ENCODE assay signal across 8 mouse cellular contexts in the genomic region with DNA sequence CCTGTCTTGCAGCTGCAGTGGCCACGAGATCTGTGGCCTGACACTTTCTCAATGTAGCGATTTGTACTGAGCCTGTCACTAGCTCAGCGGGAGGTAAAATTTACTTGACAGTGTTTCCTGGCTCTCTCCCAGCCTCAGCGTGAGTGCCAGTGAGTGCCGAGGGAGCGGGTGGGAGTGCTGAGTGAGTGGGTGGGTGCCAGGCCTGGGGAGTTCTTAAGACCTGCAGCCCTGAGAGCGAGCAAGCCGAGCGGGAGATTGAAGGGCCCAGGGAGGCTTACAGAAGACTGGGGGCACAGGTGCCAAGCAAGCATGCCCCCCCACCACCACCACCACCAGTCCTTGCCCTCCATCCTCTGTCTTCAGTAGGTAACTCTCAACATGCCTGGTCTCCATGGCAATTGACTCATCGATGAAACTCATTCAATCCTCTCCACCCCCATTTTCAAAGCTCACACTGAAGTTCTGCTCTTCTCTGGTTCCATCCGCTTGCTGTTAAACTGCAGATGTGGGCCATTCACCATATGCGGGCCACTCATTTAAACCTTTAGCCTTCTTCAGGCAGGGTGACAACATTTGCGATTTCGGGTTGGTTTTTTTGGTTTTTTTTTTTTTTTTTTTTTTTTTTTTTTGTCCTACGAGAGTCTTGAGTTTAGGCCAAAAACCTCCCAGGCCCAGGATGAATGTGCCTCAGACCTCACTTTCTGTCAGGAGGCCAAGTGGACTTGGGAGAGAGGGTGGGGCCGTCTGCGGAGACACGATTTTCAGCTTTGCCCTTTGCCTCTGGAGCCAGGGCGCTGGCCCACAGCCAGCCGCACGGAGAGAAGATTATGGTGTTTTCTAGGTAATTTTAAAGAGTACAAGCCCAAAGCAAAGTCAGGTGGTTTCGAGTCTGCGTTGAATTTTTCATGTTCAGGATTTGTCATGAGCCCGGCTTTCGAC.
DNase-seq lines count a peak whose midpoint lies in the region; ATAC-seq and TF ChIP-seq lines count a peak whose summit lies in the region.

No protein-coding gene starts in this region.

- ATAC-seq in embryonic facial prominence, embryonic 12.5 days (ENCODE audit: insufficient number of reproducible peaks, insufficient read depth, low FRiP score, low TSS enrichment), result peak; percentile 52; the same call in 1 of the 2 replicates
- ATAC-seq in heart, embryonic 14.5 days (ENCODE audit: insufficient number of reproducible peaks, insufficient read depth, low FRiP score, low read depth), result no peak
- peak; percentile 66 for ATAC-seq in limb, embryonic 14.5 days (ENCODE audit: low FRiP score, low read depth)

- no peak overlapping the region for H3K4me2 ChIP-seq in embryonic facial prominence, embryonic 12.5 days (replicated peaks)
- peak overlapping the region; percentile 44 for H3K4me2 ChIP-seq in heart, embryonic 14.5 days (ENCODE audit: low read length)
- peak overlapping the region; percentile 28 for H3K4me2 ChIP-seq in limb, embryonic 14.5 days (replicated peaks; ENCODE audit: low read depth, low read length, severe bottlenecking)

- no peaks in the 10 kb centered on the region; the same call in 1 of the 2 replicates for H3K27me3 ChIP-seq in embryonic facial prominence, embryonic 12.5 days
- H3K27me3 ChIP-seq in embryonic facial prominence, embryonic 10.5 days (replicated peaks; ENCODE audit: low read depth, poor library complexity, severe bottlenecking), result 0 out of 2 replicates have a peak, but pooled peaks cover 4% of the 10 kb centered on the region
- no peaks in the 10 kb centered on the region for H3K27me3 ChIP-seq in heart, embryonic 14.5 days (ENCODE audit: control insufficient read depth, insufficient read depth, low read length)
- H3K27me3 ChIP-seq in limb, embryonic 14.5 days (ENCODE audit: control insufficient read depth, insufficient read depth, low read length), result no peaks in the 10 kb centered on the region

- H3K27ac ChIP-seq in embryonic facial prominence, embryonic 12.5 days, result peak overlapping the region; percentile 50; the same call in 1 of the 2 replicates
- H3K27ac ChIP-seq in embryonic facial prominence, embryonic 10.5 days (replicated peaks), result no peak overlapping the region
- no peak overlapping the region; a peak in 1 of 4 replicates for H3K27ac ChIP-seq in heart, embryonic 14.5 days (replicated peaks in 1 of 2; ENCODE audit: control insufficient read depth in 1 of 2, insufficient read depth in 1 of 2, low read depth in 2 of 2, low read length in 2 of 2)
- peak overlapping the region; percentile 28 for H3K27ac ChIP-seq in limb, embryonic 14.5 days (replicated peaks; ENCODE audit: low read depth, low read length)

- DNase-seq in embryonic facial prominence, embryonic 10.5 days (ENCODE audit: low spot score), result no peak
- peak; percentile 51 to 59 for DNase-seq in cerebellum, postnatal 36 days
- DNase-seq in kidney, postnatal 10 days, result peak; percentile 81
- peak; percentile 75 for DNase-seq in limb, embryonic 14.5 days (ENCODE audit: low spot score)
- peak; percentile 77 to 82 for DNase-seq in right cerebral cortex, postnatal 10 days (ENCODE audit: low spot score in 2 of 2)
- DNase-seq in spleen, adult 12 weeks (ENCODE audit: low spot score), result no peak

- H3K9me3 ChIP-seq in embryonic facial prominence, embryonic 12.5 days, result no peaks in the 10 kb centered on the region
- no peaks in the 10 kb centered on the region for H3K9me3 ChIP-seq in embryonic facial prominence, embryonic 10.5 days
- no peaks in the 10 kb centered on the region for H3K9me3 ChIP-seq in heart, embryonic 14.5 days (ENCODE audit: control insufficient read depth, low read length)
- no peaks in the 10 kb centered on the region for H3K9me3 ChIP-seq in limb, embryonic 14.5 days (ENCODE audit: control insufficient read depth, low read length)

- H3K36me3 ChIP-seq in embryonic facial prominence, embryonic 12.5 days, result no peaks in the 10 kb centered on the region
- no peaks in the 10 kb centered on the region for H3K36me3 ChIP-seq in embryonic facial prominence, embryonic 10.5 days (replicated peaks)
- no peaks in the 10 kb centered on the region for H3K36me3 ChIP-seq in heart, embryonic 14.5 days (ENCODE audit: control insufficient read depth, insufficient read depth, low read length)
- no peaks in the 10 kb centered on the region for H3K36me3 ChIP-seq in limb, embryonic 14.5 days (ENCODE audit: control insufficient read depth, insufficient read depth, low read length)

- H3K4me1 ChIP-seq in embryonic facial prominence, embryonic 12.5 days, result peaks cover 16% of the 10 kb centered on the region
- peaks cover 15% of the 10 kb centered on the region for H3K4me1 ChIP-seq in embryonic facial prominence, embryonic 10.5 days
- H3K4me1 ChIP-seq in heart, embryonic 14.5 days (ENCODE audit: control insufficient read depth in 2 of 2, insufficient read depth in 2 of 2, low read length in 2 of 2), result peaks cover 9 to 21% of the 10 kb centered on the region in 2 experiments; a peak in 3 of 4 replicates
- peaks cover 20% of the 10 kb centered on the region for H3K4me1 ChIP-seq in limb, embryonic 14.5 days (ENCODE audit: control insufficient read depth, insufficient read depth, low read length)

- H3K4me3 ChIP-seq in embryonic facial prominence, embryonic 12.5 days, result no peak overlapping the region
- no peak overlapping the region for H3K4me3 ChIP-seq in embryonic facial prominence, embryonic 10.5 days
- no peak overlapping the region for H3K4me3 ChIP-seq in heart, embryonic 14.5 days (ENCODE audit: control insufficient read depth in 1 of 2, insufficient read depth in 1 of 2, low read depth in 1 of 2, low read length in 2 of 2)
- H3K4me3 ChIP-seq in limb, embryonic 14.5 days (replicated peaks; ENCODE audit: low read length), result no peak overlapping the region

- no peak for TF ChIP-seq POLR2A in limb, embryonic 14.5 days (IDR thresholded peaks at IDR 0.05; ENCODE audit: borderline replicate concordance, extremely low read depth, insufficient read depth, insufficient read length)

- 45% methylated on average over 25 of the region's 25 CpGs for WGBS in embryonic facial prominence, embryonic 12.5 days
- WGBS in embryonic facial prominence, embryonic 10.5 days, result 61% methylated on average over 25 of the region's 25 CpGs
- 46% methylated on average over 25 of the region's 25 CpGs for WGBS in heart, embryonic 14.5 days
- WGBS in limb, embryonic 14.5 days, result 21% methylated on average over 23 of the region's 25 CpGs

- H3K9ac ChIP-seq in embryonic facial prominence, embryonic 12.5 days, result no peak overlapping the region
- peak overlapping the region; percentile 21; the same call in 1 of the 2 replicates for H3K9ac ChIP-seq in heart, embryonic 14.5 days (ENCODE audit: low read length)
- H3K9ac ChIP-seq in limb, embryonic 14.5 days (ENCODE audit: low read depth, low read length, severe bottlenecking), result no peak overlapping the region

Comparison
In these comparisons a context has a peak if more than half of its experiments do, and no peak if none do; other contexts are left out.
1. H3K27ac ChIP-seq: peak in embryonic facial prominence, embryonic 12.5 days (single experiment) and limb, embryonic 14.5 days (single experiment); none in embryonic facial prominence, embryonic 10.5 days (single experiment) and heart, embryonic 14.5 days (0 of 2).
2. DNase-seq: peak in cerebellum, postnatal 36 days (2 of 2), kidney, postnatal 10 days (single experiment), limb, embryonic 14.5 days (single experiment) and right cerebral cortex, postnatal 10 days (2 of 2); none in embryonic facial prominence, embryonic 10.5 days (single experiment) and spleen, adult 12 weeks (single experiment).